Mouse (Mus musculus) left cerebral cortex, adult 11 months (tissue): ENCODE measurements around the gene Itga4.

Source experiments
- DNase-seq: peaks from one replicate; pipeline ENCODE4 v3.0.0; 2022; ENCODE audit warnings: low spot score

The Itga4 gene

DNA sequence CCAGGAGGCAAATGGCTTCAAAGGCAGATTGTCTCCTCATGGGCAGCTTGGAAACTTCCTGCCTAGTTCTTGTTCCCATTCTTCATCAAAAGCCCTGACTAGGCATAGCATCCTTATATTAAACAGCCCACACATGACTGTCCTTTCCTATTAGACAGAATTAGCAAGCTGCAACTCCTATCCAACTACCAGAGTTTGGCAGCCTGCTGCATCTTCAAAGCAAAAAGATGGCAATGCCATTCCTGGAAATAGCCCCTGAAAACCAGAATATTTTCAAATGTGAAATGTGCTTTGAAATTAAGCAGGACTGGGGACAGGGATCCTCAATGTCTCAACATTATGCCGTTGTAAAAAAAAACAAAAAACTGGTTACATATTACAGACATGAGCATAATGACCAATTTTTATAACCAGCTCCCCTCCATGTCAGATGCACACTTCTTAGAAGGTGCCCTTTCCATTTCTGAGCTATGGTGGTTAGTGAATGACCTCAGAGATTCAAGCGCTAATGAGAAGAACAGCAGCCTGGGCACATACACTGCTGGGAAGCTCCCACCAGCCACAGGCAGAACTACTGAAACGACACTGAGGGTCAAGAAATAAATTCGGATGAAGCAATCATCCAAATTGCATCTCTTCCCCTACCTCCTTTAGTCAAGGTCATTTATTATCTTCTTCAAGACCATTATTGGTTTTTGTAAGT is 97.0 kb downstream of the Itga4 start:
- DNase-seq, result no peak

GRCm38 (mm10) chr2:79354773-79355172 is 99.5 kb downstream of the Itga4 start:
- peak; percentile 6 for DNase-seq

DNA sequence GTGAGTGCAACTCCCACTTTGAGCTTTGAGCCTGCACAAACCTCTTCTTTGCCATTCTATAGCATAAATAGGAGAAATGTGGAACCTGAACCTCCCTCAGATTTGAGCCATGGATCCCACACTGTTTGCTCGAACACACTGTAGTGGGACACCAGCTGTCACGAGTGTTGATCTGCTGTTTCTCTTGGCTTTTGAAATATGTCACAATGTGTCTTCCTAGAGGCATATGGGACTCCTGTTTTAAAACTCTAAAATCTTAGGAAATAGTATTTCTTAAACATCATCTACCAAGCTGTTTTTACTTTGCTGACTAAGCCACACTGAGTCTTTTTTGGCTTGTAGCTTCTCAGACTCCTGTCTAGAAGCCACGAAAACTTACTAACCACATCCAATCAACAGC is 102.6 kb downstream of the Itga4 start:
- DNase-seq, result peak; percentile 17

DNA sequence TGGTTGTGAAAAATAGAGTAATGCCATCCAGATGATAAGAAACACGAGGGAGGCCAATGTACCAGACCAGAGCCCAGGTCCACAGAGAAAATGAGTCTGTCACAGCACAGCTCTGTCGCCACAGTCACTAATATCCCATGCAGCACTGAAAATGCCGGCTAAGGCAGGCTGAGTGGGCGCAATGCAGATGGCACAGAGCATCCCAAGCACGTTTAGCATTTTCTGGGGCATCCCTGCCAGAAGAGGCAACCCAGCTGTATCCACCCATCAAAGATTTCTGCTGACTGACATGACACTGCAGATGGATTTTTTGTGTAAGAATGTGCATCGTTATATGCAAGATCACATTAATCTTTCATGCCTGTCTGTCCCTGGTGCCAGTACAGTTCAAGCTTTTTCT is 106.8 kb downstream of the Itga4 start:
- peak; percentile 8 for DNase-seq

DNA sequence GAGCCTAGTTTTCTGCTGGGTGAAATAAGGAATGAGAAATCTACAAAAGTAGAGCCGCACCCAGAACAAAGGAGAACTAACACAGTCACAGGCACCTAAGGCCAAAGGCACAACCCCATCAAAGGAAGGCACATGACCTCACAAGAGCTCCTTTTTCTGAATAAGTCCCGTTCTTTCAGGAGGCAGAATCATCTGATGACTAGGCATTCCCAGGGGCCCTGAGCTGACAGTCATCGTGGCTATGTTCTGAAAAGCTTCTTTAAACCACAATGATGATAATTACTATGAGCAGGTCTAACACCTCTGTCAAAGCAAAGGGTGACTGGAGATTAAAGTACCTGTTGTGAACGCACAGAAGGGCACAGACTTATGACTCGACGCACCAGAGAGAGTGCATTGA is 108.7 kb downstream of the Itga4 start:
- no peak for DNase-seq

DNA sequence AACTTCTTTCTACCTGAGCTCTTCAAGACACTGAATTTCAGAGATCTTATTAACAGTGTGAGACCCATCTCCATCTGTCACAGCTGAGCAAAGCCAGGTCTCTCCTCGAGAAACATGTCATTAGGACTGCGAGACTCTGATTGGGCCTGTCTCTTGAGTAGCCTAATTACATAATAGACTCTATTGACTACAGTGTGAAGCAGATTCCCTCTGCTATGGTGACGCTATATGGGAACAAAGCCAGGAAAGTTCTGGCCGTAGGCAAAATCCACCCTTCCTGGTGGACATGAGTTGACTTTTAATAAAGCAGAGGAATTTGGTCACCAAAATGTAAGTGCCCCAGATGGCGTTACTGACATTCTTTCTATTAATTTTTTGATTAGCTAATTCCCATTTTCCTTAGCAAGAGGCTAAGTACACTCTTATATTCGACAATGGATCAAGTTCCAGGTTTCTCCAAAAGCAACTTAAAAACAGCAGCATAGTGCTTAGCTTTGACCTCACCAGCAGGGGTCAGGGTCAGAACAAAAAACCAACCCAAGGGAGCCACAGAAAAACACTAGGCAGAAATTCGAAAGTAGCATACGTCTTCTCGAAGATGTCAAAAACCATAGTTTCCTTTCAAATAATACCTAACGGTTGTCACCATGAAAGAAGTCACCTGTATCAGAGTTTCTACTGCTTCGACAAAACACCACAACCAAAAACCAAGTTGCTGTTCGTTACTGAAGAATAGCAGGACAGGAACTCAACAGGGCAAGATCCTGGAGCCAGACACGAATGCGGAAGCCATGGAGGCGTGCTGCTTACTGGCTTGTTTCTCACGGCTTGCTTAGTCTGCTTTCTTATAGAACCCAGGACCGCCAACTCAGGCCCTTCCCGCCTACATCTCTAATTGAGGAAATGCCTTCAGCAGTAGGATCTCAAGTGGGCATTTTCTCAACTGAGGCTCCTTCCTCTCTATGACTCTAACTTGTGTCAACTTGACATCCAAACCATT is 112.5 kb downstream of the Itga4 start:
- no peak for DNase-seq

- no peak for DNase-seq
These were observed 113.4 kb downstream of the Itga4 start for GRCm38 (mm10) chr2:79368661-79369060.

DNA sequence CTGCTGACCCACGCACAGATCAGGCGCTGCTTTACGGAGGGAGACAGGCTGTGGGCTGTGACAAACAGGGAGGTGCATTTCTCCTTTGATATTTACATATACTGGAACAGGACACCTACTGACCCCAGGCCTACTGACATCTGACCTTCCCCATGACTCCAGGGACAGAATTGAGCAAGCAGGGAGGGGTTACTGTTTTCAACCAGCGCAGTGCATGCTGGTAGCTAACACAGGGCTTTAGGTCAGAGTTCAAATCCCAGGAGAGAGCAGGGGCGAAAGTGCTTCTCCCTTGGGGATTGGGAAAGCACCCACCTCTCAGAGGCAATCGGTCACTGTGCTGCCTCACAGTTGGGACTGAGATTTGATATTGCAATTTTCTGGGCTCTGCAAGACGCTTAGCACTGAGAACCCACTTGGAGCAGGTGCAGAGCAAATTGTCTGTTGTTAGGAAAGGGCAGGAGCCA is 113.9 kb downstream of the Itga4 start:
- DNase-seq, result no peak

GRCm38 (mm10) chr2:79369905-79370304 is 114.7 kb downstream of the Itga4 start:
- DNase-seq, result no peak

DNA sequence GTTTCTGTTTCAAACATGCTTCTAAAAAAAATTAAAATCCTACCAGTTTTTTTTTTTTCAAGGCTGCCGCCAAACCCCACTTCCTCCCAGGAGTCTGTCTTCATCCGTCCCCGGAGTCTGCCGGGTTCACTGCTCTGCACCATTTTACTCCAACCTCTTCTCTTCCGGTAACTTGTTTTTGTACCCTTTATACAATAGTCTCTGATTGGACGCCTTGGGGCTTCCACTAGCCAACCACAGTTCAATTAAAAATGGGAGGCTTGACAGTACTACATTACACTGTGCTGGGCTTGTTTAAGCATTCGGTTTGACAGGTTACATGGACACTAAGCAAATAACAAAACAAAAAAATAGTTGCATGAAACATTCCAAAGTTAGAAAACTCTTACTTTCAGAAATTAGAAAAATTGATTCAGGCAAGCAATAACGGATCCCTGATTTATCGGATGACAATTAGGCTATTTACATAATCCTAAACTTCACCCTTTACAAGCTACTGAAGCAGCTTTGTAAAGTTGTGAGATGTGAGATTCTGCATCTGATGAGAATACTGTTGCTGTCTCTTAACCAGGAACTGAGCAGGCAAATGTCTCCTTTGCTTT is 115.6 kb downstream of the Itga4 start:
- DNase-seq, result no peak

GRCm38 (mm10) chr2:79371326-79372153 is 116.3 kb downstream of the Itga4 start:
- no peak for DNase-seq

DNA sequence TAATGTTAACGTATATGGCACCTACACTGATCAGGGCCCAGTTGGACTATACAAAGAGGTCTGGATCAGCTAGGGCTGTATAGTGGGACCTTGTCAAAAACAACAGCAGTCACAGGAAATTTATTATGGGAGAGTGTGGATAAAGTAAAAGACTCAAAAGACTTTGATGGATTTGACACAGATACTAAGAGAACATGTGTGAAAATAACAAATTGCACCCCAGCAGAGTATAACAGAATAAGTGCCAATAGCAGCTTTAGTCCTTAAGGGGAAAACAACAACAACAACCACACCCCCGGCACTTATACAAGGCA is 116.9 kb downstream of the Itga4 start:
- DNase-seq, result no peak

DNA sequence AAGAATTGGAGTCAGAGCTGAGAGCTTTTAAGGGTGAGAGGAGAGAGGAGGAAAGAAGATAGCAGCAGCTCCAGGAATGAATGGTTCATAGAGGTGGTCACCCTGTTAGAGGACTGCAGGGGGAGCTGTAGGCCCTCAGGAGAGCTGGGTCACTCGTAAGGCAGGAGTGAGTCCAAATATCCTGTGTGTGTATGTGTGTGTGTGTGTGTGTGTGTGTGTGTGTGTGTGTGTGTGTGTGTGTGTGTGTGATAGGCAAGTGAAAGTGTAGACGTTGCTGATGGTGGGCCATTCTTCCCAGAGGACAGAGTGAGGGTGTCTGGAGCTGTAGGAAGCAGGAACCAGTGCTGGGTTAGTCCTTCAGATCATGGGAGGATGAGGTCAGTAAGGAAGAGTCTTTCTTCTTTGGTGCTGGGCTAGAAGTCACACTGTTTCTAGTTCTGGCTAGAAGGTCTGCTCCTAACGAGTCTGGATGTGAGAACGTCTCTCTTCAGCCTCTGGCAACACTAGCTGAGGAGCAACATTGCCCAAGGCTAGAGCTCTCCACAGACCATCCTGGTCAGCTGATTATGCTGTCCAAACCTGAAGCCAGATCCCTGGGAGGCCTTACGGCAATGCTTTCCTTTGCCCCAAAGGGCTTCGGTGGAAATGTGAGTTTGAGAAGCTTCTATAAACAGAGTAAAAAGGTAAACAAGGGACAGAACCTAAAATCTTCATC is 117.4 kb downstream of the Itga4 start:
- no peak for DNase-seq

DNA sequence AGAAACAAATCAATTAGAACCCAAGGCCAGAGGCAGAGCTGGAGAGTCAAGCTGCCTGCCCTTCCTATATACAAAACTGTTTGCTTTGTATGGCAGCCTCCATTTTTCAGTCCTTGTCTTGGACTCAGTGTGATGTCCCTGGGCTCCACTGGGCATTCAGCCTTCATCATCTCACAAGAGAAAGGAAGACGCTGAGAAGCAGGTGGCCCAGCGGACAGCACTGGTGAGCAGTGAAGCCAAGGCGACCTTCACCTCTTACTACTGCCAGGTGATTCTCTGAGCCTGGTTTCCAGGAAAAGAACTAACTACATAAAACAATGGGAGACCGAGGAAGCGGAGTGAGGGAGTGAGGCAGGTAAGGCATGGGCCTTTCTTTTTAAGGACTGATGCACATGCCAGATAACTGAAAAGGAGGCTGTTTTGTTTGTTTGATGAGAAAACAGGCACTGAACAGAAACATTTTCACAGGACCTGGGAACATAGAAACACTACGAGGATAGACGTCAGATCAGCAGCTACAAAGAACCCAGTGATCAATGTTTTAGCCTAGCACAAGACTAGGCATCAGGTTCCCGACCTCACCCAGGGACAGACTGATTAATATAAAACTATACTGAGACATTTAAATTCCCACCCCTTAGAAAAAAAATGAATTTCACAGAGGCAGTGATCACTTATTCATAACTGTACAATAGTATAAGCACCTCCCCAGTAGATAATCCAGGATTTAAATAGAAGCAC is 123.3 kb downstream of the Itga4 start:
- no peak for DNase-seq

DNA sequence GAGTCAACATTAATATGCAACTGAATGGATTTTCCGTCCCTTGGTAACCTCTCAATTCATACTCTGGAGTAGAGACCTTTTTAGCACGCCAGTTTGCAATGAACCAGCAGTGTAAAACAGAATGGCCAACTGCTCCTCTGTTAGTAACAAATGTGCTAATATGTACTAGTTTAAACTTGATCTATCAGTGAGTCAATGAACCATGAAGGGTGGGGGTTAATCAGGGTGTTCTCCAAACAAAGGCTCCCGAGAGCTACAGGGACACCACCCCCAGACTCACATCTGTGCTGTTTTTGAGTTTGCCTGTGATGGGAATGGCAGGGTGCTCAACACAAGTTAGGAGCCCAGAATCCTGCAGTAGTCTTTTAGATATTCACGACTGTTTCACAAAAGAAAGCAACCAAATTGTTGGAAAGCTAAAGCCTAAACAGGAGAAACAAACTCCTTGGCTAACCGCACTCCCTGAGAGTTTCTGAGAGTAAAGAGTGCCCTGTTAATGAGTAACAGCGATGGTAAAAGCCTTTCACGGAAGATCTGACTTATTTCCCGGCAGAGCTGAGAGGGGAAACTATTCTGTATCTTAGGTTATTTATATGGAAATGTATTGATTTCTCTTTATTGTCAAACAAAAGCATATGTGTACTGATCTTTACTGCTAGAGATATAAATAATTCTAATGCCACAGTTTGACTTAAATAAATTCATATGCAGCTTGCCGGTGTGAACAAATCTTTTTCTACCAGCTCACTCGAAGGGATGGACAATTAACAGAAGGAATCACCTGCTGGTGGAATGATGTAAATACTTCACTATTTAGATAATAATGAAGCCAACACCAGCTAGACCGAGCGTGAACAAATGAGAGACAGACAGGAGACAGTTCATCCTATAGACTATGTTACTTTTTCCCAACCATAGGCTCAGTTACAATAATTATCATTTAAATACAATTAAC is 124.1 kb downstream of the Itga4 start:
- no peak for DNase-seq
